Mouse (Mus musculus) liver, embryonic 14.5 days (tissue): Measurements from ENCODE around the gene Prdx6b. TPM values are rescaled to one million over a fixed set of nuclear protein-coding genes. Genes with fewer than 3 reads are reported as not detected.

Experiments used
- ATAC-seq: fragments of 200-750 bp; cut with Nextera tagmentation; 2 replicates; pipeline ENCODE4 v1.8.0; 2017; ENCODE audit warnings: moderate number of reproducible peaks, mild to moderate bottlenecking, moderate library complexity; ENCODE audit not compliant: insufficient read depth
- DNase-seq, 3 experiments: peaks; one replicate each; pipeline ENCODE4 v3.0.0-alpha.2; 2012 to 2013; ENCODE audit warnings: low read depth in 3 of 3, low spot score in 3 of 3
- H3K27ac ChIP-seq: fragments of 300-500 bp; sonication (generic); 2 replicates; pipeline ENCODE4 v1.5.1; 2014; ENCODE audit warnings: moderate library complexity, mild to moderate bottlenecking, control low read depth, inconsistent platforms
- H3K27me3 ChIP-seq: fragments of 300-500 bp; sonication (generic); 2 replicates; pipeline ENCODE4 v1.6.1; 2014; ENCODE audit warnings: mild to moderate bottlenecking, low read length, moderate library complexity; ENCODE audit not compliant: control insufficient read depth, insufficient read depth
- H3K36me3 ChIP-seq: fragments of 300-500 bp; sonication (generic); replicated peaks from 2 replicates; pipeline ENCODE4 v1.6.1; 2014; ENCODE audit warnings: low read depth; ENCODE audit not compliant: control insufficient read depth, insufficient read depth
- H3K4me1 ChIP-seq, 2 experiments: fragments of 200-500 bp in 1 of 2; fragments of 300-500 bp in 1 of 2; sonication (generic) in 1 of 2; replicated peaks; 2 replicates each; pipeline ENCODE4 v1.6.1; 2012 to 2014; ENCODE audit warnings: antibody characterized with exemption in 1 of 2, inconsistent platforms in 1 of 2, low read length in 1 of 2; ENCODE audit not compliant: control insufficient read depth in 2 of 2, insufficient read depth in 2 of 2
- H3K4me2 ChIP-seq: fragments of 300-500 bp; sonication (generic); 2 replicates; pipeline ENCODE4 v1.6.1; 2014; ENCODE audit warnings: low read depth, mild to moderate bottlenecking, control low read depth, moderate library complexity
- H3K4me3 ChIP-seq, 2 experiments: fragments of 200-500 bp in 1 of 2; fragments of 300-500 bp in 1 of 2; sonication (generic) in 1 of 2; 2 replicates each; pipeline ENCODE4 v1.5.1; 2012 to 2014; ENCODE audit warnings: low read depth in 2 of 2, low read length in 2 of 2, mild to moderate bottlenecking in 2 of 2, control low read depth in 1 of 2, inconsistent platforms in 1 of 2, moderate library complexity in 1 of 2; ENCODE audit not compliant: insufficient read depth in 1 of 2
- H3K9ac ChIP-seq: fragments of 300-500 bp; sonication (generic); replicated peaks from 2 replicates; pipeline ENCODE4 v1.6.1; 2014; ENCODE audit warnings: mild to moderate bottlenecking, control low read depth, moderate library complexity
- H3K9me3 ChIP-seq: fragments of 300-500 bp; sonication (generic); 2 replicates; pipeline ENCODE4 v1.6.1; 2016; ENCODE audit warnings: low read length, mixed read lengths; ENCODE audit not compliant: control insufficient read depth
- CTCF ChIP-seq: IDR thresholded peaks from 2 replicates; pipeline ENCODE4 v1.5.1; 2016; ENCODE audit warnings: antibody characterized with exemption, low read depth, control low read depth
- EP300 ChIP-seq: IDR thresholded peaks from 2 replicates; pipeline ENCODE4 v1.6.1; 2016; ENCODE audit warnings: antibody characterized with exemption, low read depth
- WGBS: fragments of 180-500 bp; shearing (Covaris S2); extraction: QIAGEN DNeasy Blood & Tissue Kit; methylation state at CpG from one replicate; pipeline ENCODE4 v1.1.7; 2014; ENCODE audit not compliant: insufficient replicate concordance; 5-methylcytosine and 5-hydroxymethylcytosine counted together
- polyA plus RNA-seq, 2 experiments: library from polyadenylated mRNA; depleted of rRNA in 1 of 2; stranded (reverse) in 1 of 2; unstranded in 1 of 2; fragments of >200 nt; fragmentation: Nextera tagmentation in 1 of 2; extraction: Ambion mirVana in 1 of 2; gene quantifications; 2 replicates each; pipeline versions ENCODE4 v1.2.1 to v1.2.3; 2012 to 2014

Gene Prdx6b
- polyA plus RNA-seq, 2 experiments: not detected

GRCm38 (mm10) chr2:80268053-80268452 is 24.2 kb upstream of the Prdx6b start:
- H3K9me3 ChIP-seq: no peaks in the 10 kb centered on the region
- no peaks in the 10 kb centered on the region for H3K4me1 ChIP-seq
- peak; percentile 52; the same call in 1 of the 2 replicates for TF ChIP-seq CTCF
- no peak for TF ChIP-seq EP300
- no peak overlapping the region for H3K4me3 ChIP-seq
- H3K27ac ChIP-seq: no peak overlapping the region
- no peak overlapping the region for H3K9ac ChIP-seq
- H3K27me3 ChIP-seq: no peaks in the 10 kb centered on the region
- ATAC-seq (no peak), DNase-seq (peak in 1 of 3 experiments; percentile 11)
- no peak overlapping the region for H3K4me2 ChIP-seq
- no peaks in the 10 kb centered on the region for H3K36me3 ChIP-seq
- WGBS: 58% methylated on average over 4 of the region's 4 CpGs

GRCm38 (mm10) chr2:80271431-80271830 is 20.8 kb upstream of the Prdx6b start:
- Histone ChIP-seq H3K4me2 (no peak overlapping the region), H3K27me3 (no peaks in the 10 kb centered on the region), H3K36me3 (no peaks in the 10 kb centered on the region), H3K4me1 (no peaks in the 10 kb centered on the region), H3K4me3 (no peak overlapping the region), H3K9ac (no peak overlapping the region), H3K27ac (no peak overlapping the region), H3K9me3 (no peaks in the 10 kb centered on the region)
- no peak for ATAC-seq
- DNase-seq: no peak
- TF ChIP-seq CTCF (no peak), EP300 (no peak)
- 48% methylated on average over 1 of the region's 1 CpGs for WGBS

GRCm38 (mm10) chr2:80273038-80273437 is 19.2 kb upstream of the Prdx6b start:
- TF ChIP-seq EP300: no peak
- no peak for TF ChIP-seq CTCF

GRCm38 (mm10) chr2:80273763-80274162 is 18.5 kb upstream of the Prdx6b start:
- ATAC-seq (no peak), DNase-seq (no peak)
- H3K9me3 ChIP-seq: no peaks in the 10 kb centered on the region
- WGBS: 60% methylated on average over 4 of the region's 4 CpGs
- H3K27me3 ChIP-seq: no peaks in the 10 kb centered on the region
- no peak overlapping the region for H3K27ac ChIP-seq
- H3K4me3 ChIP-seq: no peak overlapping the region
- H3K4me1 ChIP-seq: no peaks in the 10 kb centered on the region
- H3K4me2 ChIP-seq: no peak overlapping the region
- TF ChIP-seq EP300 (no peak), CTCF (no peak)
- no peaks in the 10 kb centered on the region for H3K36me3 ChIP-seq
- H3K9ac ChIP-seq: no peak overlapping the region

More at GRCm38 (mm10) chr2:80273038-80273437, 19.2 kb upstream of the Prdx6b start:
- no peaks in the 10 kb centered on the region for H3K4me1 ChIP-seq
- no peak overlapping the region for H3K9ac ChIP-seq
- WGBS: 52% methylated on average over 3 of the region's 3 CpGs
- H3K36me3 ChIP-seq: no peaks in the 10 kb centered on the region
- no peaks in the 10 kb centered on the region for H3K27me3 ChIP-seq
- H3K4me2 ChIP-seq: no peak overlapping the region
- no peak overlapping the region for H3K27ac ChIP-seq
- ATAC-seq (no peak), DNase-seq (no peak)
- no peak overlapping the region for H3K4me3 ChIP-seq
- no peaks in the 10 kb centered on the region for H3K9me3 ChIP-seq

- H3K4me2 ChIP-seq: no peak overlapping the region
- no peaks in the 10 kb centered on the region for H3K9me3 ChIP-seq
- 16% methylated on average over 2 of the region's 2 CpGs for WGBS
- DNase-seq (peak in 1 of 3 experiments; percentile 10), ATAC-seq (no peak)
- no peak overlapping the region for H3K4me3 ChIP-seq
- H3K27ac ChIP-seq: no peak overlapping the region
- no peaks in the 10 kb centered on the region for H3K36me3 ChIP-seq
- H3K27me3 ChIP-seq: no peaks in the 10 kb centered on the region
- peak; percentile 29; the same call in 1 of the 2 replicates for TF ChIP-seq CTCF
- no peak for TF ChIP-seq EP300
- no peak overlapping the region for H3K9ac ChIP-seq
- H3K4me1 ChIP-seq: no peaks in the 10 kb centered on the region
Measured at GRCm38 (mm10) chr2:80275136-80275535, 17.1 kb upstream of the Prdx6b start.
